Mouse (Mus musculus): ENCODE results near the gene Cacna1c. TPM values are rescaled to one million over a fixed set of nuclear protein-coding genes. Genes with fewer than 3 reads are reported as not detected.

Gene Cacna1c
- polyA plus RNA-seq, 1 experiment from 2014 or later = 9.3 TPM

DNA sequence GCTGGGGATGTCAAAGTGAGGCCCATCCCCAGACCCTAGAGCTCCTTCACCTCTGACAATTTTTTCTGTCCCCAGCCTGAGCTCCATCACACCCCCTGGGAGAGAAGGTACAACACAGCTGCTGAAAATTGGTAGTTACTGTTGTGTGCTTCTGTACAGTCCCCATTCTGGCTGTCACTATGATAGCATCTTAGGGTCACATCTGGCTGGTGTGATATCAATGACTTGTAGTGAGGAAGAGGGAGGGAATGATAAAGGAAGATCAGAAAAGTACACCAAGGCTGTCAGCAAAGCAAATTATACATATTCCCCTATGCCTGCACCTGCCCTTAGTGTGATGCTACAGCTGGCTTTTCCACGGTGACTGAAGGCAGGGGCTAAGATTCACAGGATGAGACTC is 446.9 kb downstream of the Cacna1c start:
- Histone ChIP-seq H3K4me2 (no peak overlapping the region), H3K9ac (no peak overlapping the region), H3K4me1 (no peaks in the 10 kb centered on the region), H3K36me3 (peaks cover 31% of the 10 kb centered on the region; the same call in 1 of the 2 replicates), H3K27ac (no peak overlapping the region), H3K27me3 (no peaks in the 10 kb centered on the region), H3K4me3 (no peak overlapping the region), H3K9me3 (no peaks in the 10 kb centered on the region)
- WGBS = 100% methylated on average over 1 of the region's 1 CpGs
- ATAC-seq (ENCODE audit: insufficient number of reproducible peaks, insufficient read depth, low FRiP score, low TSS enrichment, low read depth) = no peak

DNA sequence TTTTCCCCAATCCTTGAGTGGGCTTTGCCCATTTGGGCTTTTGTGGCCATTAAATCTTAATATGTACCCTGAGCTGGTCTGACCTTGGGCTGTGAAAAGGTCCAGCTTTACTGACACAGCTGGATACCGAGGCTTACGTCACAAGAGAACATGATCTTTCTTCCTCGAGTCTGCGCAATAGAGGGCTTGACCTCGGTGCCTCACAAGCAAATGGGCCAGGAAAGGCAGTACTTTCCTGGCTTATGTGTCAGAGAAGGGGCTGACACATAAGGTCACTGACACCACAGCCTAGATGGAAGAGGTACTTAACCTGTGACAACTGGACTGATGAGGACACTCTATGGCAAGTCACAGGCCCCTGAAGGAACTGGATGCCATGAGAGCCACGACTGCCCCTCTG is 453.5 kb downstream of the Cacna1c start:
- H3K4me3 ChIP-seq = no peak overlapping the region
- ATAC-seq (ENCODE audit: insufficient number of reproducible peaks, insufficient read depth, low FRiP score, low TSS enrichment, low read depth) = no peak
- no peaks in the 10 kb centered on the region for H3K27me3 ChIP-seq
- no peak overlapping the region for H3K4me2 ChIP-seq
- no peaks in the 10 kb centered on the region for H3K9me3 ChIP-seq
- no peaks in the 10 kb centered on the region for H3K4me1 ChIP-seq
- no peak overlapping the region for H3K27ac ChIP-seq
- H3K36me3 ChIP-seq = peaks cover 14% of the 10 kb centered on the region
- H3K9ac ChIP-seq = no peak overlapping the region
- WGBS = 81% methylated on average over 6 of the region's 6 CpGs

DNA sequence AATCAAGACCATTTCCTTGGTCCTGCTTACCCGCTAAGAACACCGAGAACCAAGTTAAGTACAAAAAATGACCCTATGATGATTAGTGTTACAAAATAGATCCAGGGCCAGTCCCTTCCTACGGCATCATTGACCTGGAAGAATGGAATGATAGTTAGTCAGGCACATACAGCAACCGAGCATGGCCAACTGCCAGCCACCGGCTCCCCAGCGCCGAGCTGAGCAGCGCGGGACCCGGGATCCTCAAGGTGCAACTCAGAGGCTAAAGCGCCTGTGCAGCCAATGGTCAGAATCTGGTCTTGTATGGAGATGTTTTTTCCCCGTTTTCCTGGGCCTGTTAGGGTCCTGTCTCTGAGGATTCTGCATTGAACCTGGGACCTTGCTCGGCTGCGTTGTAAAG is 454.4 kb downstream of the Cacna1c start:
- Histone ChIP-seq H3K4me1 (no peaks in the 10 kb centered on the region), H3K36me3 (peaks cover 7% of the 10 kb centered on the region; the same call in 1 of the 2 replicates), H3K9ac (no peak overlapping the region), H3K27ac (no peak overlapping the region), H3K9me3 (no peaks in the 10 kb centered on the region), H3K4me3 (no peak overlapping the region), H3K27me3 (no peaks in the 10 kb centered on the region), H3K4me2 (no peak overlapping the region)
- no peak for ATAC-seq (ENCODE audit: insufficient number of reproducible peaks, insufficient read depth, low FRiP score, low TSS enrichment, low read depth)
- WGBS = 94% methylated on average over 14 of the region's 14 CpGs

DNA sequence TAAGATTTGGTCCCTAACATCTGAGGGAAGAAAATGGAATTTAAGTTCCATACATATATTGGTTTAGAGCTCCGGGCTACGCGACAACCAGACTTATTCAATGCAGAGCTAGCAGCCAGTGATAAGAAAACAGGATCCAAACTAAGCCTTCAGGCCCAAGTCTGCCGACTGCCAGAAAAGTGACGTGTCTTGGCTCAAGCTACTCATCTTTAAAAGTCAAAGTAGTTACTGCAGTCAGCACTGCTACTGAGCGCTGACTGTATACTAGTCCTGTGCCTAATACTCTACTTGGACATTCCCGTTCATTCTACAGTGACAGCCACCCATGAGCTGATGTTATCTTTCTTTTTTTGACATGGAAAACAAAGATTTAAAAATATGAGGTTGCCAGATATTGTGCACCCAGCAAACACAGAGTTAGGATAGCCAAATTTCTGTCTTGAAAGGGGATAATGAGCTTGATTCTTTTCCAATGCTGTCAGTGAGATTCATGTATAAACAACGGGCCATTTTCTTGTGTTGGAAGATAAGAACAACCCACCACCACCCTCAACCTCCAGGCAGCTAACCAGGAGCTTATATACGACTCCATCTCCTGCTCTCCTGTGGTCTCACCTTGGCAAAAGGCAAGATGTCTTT is 456.1 kb downstream of the Cacna1c start:
- Histone ChIP-seq H3K4me2 (no peak overlapping the region), H3K4me3 (no peak overlapping the region), H3K27me3 (no peaks in the 10 kb centered on the region), H3K4me1 (no peaks in the 10 kb centered on the region), H3K9me3 (no peaks in the 10 kb centered on the region), H3K9ac (no peak overlapping the region), H3K36me3 (peaks cover 7% of the 10 kb centered on the region; the same call in 1 of the 2 replicates), H3K27ac (no peak overlapping the region)
- ATAC-seq (ENCODE audit: insufficient number of reproducible peaks, insufficient read depth, low FRiP score, low TSS enrichment, low read depth) = no peak
- WGBS = 76% methylated on average over 9 of the region's 9 CpGs

DNA sequence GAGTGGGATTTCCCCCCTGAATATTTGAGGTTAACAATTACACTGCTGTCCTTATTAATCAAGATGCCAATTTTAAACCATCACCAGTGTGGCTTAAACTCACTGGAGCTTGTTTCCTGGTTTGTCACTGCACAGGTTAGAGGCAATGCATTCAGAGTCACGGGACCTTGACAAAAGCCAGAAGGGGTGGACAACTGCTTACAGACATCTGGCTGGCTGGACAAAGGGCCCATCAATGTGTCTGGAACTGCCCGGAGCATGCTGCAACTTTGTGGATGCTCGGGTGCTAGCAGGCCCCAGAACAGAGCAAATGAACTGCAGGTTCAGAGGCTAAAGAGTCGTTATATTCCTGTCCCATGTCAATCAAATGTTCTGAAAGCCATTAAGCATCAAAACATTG is 456.9 kb downstream of the Cacna1c start:
- H3K27me3 ChIP-seq = no peaks in the 10 kb centered on the region
- no peak overlapping the region for H3K27ac ChIP-seq
- H3K4me2 ChIP-seq = no peak overlapping the region
- H3K9ac ChIP-seq = no peak overlapping the region
- 55% methylated on average over 4 of the region's 4 CpGs for WGBS
- peaks cover 12% of the 10 kb centered on the region for H3K36me3 ChIP-seq
- H3K4me1 ChIP-seq = no peaks in the 10 kb centered on the region
- no peak for ATAC-seq (ENCODE audit: insufficient number of reproducible peaks, insufficient read depth, low FRiP score, low TSS enrichment, low read depth)
- no peaks in the 10 kb centered on the region for H3K9me3 ChIP-seq
- H3K4me3 ChIP-seq = no peak overlapping the region

DNA sequence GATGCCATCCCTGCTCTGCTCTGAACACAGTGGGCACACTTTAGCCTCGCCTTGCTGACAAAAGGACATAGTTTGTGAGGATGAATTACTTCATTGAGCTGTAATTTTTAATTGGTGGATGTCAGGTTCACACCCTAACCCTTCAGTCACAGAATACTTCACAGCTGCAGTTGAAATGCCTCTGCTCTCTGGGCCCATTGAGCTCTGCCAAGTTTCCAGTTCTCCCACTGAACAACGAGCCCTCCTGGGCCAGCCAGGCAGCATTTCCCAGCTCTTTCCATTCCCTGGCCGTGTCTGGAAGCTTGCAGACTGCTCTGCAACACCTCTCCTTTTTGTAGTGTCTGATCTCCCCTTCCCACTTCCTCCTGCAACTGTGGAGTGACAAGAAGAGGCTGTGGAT is 457.6 kb downstream of the Cacna1c start:
- ATAC-seq (ENCODE audit: insufficient number of reproducible peaks, insufficient read depth, low FRiP score, low TSS enrichment, low read depth) = no peak
- H3K4me2 ChIP-seq = no peak overlapping the region
- no peaks in the 10 kb centered on the region for H3K27me3 ChIP-seq
- no peak overlapping the region for H3K9ac ChIP-seq
- no peak overlapping the region for H3K27ac ChIP-seq
- no peak overlapping the region for H3K4me3 ChIP-seq
- no peaks in the 10 kb centered on the region for H3K9me3 ChIP-seq
- 68% methylated on average over 3 of the region's 3 CpGs for WGBS
- peaks cover 14% of the 10 kb centered on the region for H3K36me3 ChIP-seq
- no peaks in the 10 kb centered on the region for H3K4me1 ChIP-seq

DNA sequence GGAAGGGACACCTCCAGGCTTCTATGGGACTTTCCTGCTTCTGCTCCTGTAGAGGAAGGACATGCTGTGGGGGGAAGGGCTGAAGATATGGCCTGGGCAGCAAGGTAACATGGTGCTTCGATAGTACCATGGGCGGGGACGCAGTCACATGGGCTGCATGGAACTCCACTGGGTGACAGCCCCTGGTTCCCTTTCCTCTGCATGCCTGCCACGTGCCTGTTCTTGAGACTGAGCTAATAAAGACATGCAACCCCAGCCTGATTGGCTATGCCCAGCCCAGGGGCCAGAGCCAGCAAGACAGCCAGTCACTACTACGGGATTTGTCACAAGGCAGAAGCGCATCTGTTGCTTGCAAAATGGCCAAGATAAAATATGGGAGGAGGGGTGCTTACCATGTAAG is 459.1 kb downstream of the Cacna1c start:
- H3K36me3 ChIP-seq = peaks cover 23% of the 10 kb centered on the region
- H3K9me3 ChIP-seq = no peaks in the 10 kb centered on the region
- ATAC-seq (ENCODE audit: insufficient number of reproducible peaks, insufficient read depth, low FRiP score, low TSS enrichment, low read depth) = no peak
- H3K27me3 ChIP-seq = no peaks in the 10 kb centered on the region
- 79% methylated on average over 6 of the region's 6 CpGs for WGBS
- no peak overlapping the region for H3K4me3 ChIP-seq
- no peak overlapping the region for H3K9ac ChIP-seq
- H3K4me1 ChIP-seq = no peaks in the 10 kb centered on the region
- no peak overlapping the region for H3K27ac ChIP-seq
- H3K4me2 ChIP-seq = no peak overlapping the region

DNA sequence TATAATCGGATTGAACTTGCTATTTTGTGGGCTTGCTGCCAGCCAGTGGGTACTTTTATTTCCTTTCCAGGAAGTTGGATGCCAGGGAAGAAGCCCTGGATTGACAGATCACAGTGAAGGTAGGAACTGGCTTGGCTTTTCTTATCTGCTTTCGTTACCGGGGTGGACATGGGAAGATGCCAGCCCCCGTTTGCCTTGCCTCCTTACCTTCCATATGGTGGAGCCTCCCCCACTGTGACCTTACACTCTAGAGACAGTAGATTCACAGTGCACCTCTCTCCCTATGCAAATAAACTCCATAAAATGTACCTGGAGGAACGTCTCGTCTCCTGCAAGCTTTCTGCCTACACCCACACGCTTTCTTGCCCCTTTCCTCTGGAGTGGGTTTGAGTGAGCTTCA is 459.7 kb downstream of the Cacna1c start:
- Histone ChIP-seq H3K9ac (no peak overlapping the region), H3K27ac (no peak overlapping the region), H3K9me3 (no peaks in the 10 kb centered on the region), H3K27me3 (no peaks in the 10 kb centered on the region), H3K36me3 (peaks cover 21% of the 10 kb centered on the region), H3K4me3 (no peak overlapping the region), H3K4me1 (no peaks in the 10 kb centered on the region), H3K4me2 (no peak overlapping the region)
- WGBS = 74% methylated on average over 7 of the region's 7 CpGs
- ATAC-seq (ENCODE audit: insufficient number of reproducible peaks, insufficient read depth, low FRiP score, low TSS enrichment, low read depth) = no peak

DNA sequence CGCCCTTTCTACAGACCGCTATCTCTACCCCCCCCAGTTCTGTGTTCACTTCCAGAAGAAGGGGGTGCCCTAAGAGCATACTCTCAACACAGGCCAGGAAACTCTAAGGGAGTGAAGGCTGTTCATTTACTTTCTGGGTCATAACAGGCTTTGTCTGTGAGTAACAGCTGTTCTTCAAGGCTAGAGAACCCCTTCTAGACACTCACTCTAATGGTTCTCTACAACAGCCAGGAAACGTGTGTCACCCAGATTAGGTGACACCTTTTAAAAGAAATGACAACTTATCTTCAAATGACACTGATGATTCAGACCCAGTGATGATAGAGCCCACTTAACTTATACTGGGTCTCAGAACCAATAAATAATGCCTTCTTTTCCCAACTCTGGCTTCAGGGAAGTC is 461.1 kb downstream of the Cacna1c start:
- no peaks in the 10 kb centered on the region for H3K27me3 ChIP-seq
- no peak overlapping the region for H3K4me2 ChIP-seq
- 92% methylated on average over 3 of the region's 3 CpGs for WGBS
- ATAC-seq (ENCODE audit: insufficient number of reproducible peaks, insufficient read depth, low FRiP score, low TSS enrichment, low read depth) = no peak
- H3K9me3 ChIP-seq = 0 out of 2 replicates have a peak, but pooled peaks cover under 1% of the 10 kb centered on the region
- no peak overlapping the region for H3K4me3 ChIP-seq
- no peak overlapping the region for H3K27ac ChIP-seq
- no peaks in the 10 kb centered on the region for H3K4me1 ChIP-seq
- peaks cover 27% of the 10 kb centered on the region for H3K36me3 ChIP-seq
- H3K9ac ChIP-seq = no peak overlapping the region

DNA sequence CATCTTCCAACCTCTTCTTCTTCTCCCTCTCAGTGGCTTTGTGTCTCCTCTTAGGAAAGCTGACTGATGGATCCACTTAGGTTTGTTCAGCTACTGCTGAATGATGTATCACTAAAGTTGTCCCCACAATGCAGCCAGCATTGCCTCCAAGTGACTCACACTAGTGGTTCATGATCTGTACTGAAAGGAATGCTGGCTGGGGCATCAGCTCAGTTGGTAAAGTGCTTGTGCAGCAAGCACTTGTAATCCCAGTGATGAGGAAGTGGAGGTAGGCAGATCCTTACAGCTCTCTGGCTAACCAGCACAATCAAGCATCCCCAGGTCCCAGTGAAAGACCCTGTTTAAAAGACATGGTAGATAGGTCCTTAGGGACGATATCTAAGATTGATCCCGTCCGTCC is 464.3 kb downstream of the Cacna1c start:
- Histone ChIP-seq H3K9me3 (0 out of 2 replicates have a peak, but pooled peaks cover 7% of the 10 kb centered on the region), H3K4me1 (no peaks in the 10 kb centered on the region), H3K4me2 (no peak overlapping the region), H3K27me3 (no peaks in the 10 kb centered on the region), H3K36me3 (peaks cover 42% of the 10 kb centered on the region), H3K9ac (no peak overlapping the region), H3K27ac (no peak overlapping the region), H3K4me3 (no peak overlapping the region)
- WGBS = 99% methylated on average over 3 of the region's 3 CpGs
- ATAC-seq (ENCODE audit: insufficient number of reproducible peaks, insufficient read depth, low FRiP score, low TSS enrichment, low read depth) = no peak

DNA sequence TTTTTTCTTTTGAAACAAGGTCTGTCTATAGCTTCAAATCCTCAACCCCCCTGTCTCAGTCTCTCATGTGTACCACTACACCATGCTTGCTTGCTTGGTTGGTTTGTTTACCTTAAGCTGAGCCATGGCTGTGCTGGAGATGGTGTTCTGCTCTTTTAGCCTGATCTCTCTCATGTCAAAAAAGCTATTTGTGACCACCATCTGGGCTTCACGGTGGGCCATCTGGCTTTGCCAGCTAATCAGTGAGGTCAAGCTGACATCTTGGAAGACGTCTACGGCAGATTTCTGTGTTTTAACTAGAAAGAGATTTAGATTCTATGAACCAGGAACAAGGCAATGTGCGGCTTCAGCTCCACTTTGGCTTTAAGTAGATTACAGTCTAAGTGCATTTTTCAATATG is 471.3 kb downstream of the Cacna1c start:
- H3K9ac ChIP-seq = no peak overlapping the region
- H3K4me2 ChIP-seq = no peak overlapping the region
- 0 out of 2 replicates have a peak, but pooled peaks cover 5% of the 10 kb centered on the region for H3K9me3 ChIP-seq
- 80% methylated on average over 4 of the region's 4 CpGs for WGBS
- no peak for ATAC-seq (ENCODE audit: insufficient number of reproducible peaks, insufficient read depth, low FRiP score, low TSS enrichment, low read depth)
- no peaks in the 10 kb centered on the region for H3K4me1 ChIP-seq
- no peaks in the 10 kb centered on the region for H3K27me3 ChIP-seq
- peaks cover 28% of the 10 kb centered on the region for H3K36me3 ChIP-seq
- H3K4me3 ChIP-seq = no peak overlapping the region
- H3K27ac ChIP-seq = no peak overlapping the region

DNA sequence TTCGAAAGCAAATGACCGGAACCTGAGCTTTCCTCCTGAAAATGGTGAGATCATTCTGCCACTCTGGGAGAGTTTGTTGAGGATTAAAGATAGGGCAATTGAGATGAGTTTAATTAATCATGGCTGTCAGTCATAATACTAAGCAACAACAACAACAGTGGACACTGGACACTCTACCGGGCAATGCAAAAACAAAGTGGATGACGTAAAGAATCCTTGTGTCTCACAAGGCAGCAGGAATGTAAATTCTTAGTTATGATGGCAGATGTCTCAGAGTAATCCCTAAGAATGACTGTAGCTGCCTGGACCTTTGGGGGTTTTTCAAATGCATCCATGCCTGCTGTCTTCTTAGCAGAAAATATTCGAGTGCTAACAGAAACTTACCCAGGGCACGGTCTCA is 471.8 kb downstream of the Cacna1c start:
- no peak overlapping the region for H3K27ac ChIP-seq
- H3K4me1 ChIP-seq = no peaks in the 10 kb centered on the region
- H3K36me3 ChIP-seq = peaks cover 23% of the 10 kb centered on the region
- WGBS = 80% methylated on average over 6 of the region's 6 CpGs
- no peaks in the 10 kb centered on the region for H3K27me3 ChIP-seq
- no peak overlapping the region for H3K4me3 ChIP-seq
- H3K9ac ChIP-seq = no peak overlapping the region
- no peak for ATAC-seq (ENCODE audit: insufficient number of reproducible peaks, insufficient read depth, low FRiP score, low TSS enrichment, low read depth)
- no peaks in the 10 kb centered on the region for H3K9me3 ChIP-seq
- no peak overlapping the region for H3K4me2 ChIP-seq

Data from embryonic facial prominence, embryonic 13.5 days (tissue).